Mouse (Mus musculus) urinary bladder, adult 2 months (tissue): Measurements from ENCODE around the gene Paip2b. TPM values are rescaled to one million over a fixed set of nuclear protein-coding genes. Genes with fewer than 3 reads are reported as not detected.

Source experiments
- polyA plus RNA-seq: library from polyadenylated mRNA; depleted of rRNA; stranded (reverse); fragments of >200 nt; gene quantifications from 2 replicates; pipeline ENCODE4 v1.2.3, GENCODE M21; 2012; rRNA removed

Paip2b gene
- polyA plus RNA-seq, 1 experiment: 22.8 TPM

Other genes with a start within 250 kb of the Paip2b start
- not detected in 2 replicates for gene Clec4f, start 175.6 kb downstream of the Paip2b start, polyA plus RNA-seq
- not detected in 2 replicates for gene Cd207, start 153.9 kb downstream of the Paip2b start, polyA plus RNA-seq
- 0.06 TPM in 1 of 2 replicates, not detected in the other for gene Vax2, start 120.5 kb downstream of the Paip2b start, polyA plus RNA-seq
- not detected in 2 replicates for gene Atp6v1b1, start 88.8 kb downstream of the Paip2b start, polyA plus RNA-seq
- gene Ankrd53, start 69.1 kb downstream of the Paip2b start, polyA plus RNA-seq: not detected in 2 replicates
- 52.7 and 56.9 TPM in 2 replicates for gene Tex261, start 55.9 kb downstream of the Paip2b start, polyA plus RNA-seq
- gene Nagk, start 36.8 kb downstream of the Paip2b start, polyA plus RNA-seq: 40.8 and 50.9 TPM in 2 replicates
- 37.0 and 38.6 TPM in 2 replicates for gene Zfp638, start 35.4 kb upstream of the Paip2b start, polyA plus RNA-seq
- gene Dysf, start 176.8 kb upstream of the Paip2b start, polyA plus RNA-seq: 14.9 and 17.6 TPM in 2 replicates